Mouse (Mus musculus): ENCODE results near the gene Aox2.
A peak's percentile ranks its signal among the peaks of the same experiment; 100 is the strongest.

The Aox2 gene

GRCm38 (mm10) chr1:58391421-58392267, 113.5 kb downstream of the Aox2 start:
- Histone ChIP-seq H3K9me3 (ENCODE audit: low read length) (no peaks in the 10 kb centered on the region), H3K4me1 (replicated peaks; ENCODE audit: low read depth, low read length) (peaks cover 36% of the 10 kb centered on the region), H3K36me3 (ENCODE audit: insufficient read depth, low read length) (peaks cover 27% of the 10 kb centered on the region), H3K4me3 (replicated peaks; ENCODE audit: low read length) (peak overlapping the region; percentile 76), H3K27me3 (ENCODE audit: insufficient read depth, low read length) (no peaks in the 10 kb centered on the region)
- TF ChIP-seq POU5F1 (IDR thresholded peaks at IDR 0.05; ENCODE audit: borderline replicate concordance, low read length) (no peak), NANOG (IDR thresholded peaks at IDR 0.05; ENCODE audit: borderline replicate concordance, low read length) (no peak), CTCF (conservative IDR thresholded peaks at IDR 0.05; ENCODE audit: low read length) (no peak)

DNA sequence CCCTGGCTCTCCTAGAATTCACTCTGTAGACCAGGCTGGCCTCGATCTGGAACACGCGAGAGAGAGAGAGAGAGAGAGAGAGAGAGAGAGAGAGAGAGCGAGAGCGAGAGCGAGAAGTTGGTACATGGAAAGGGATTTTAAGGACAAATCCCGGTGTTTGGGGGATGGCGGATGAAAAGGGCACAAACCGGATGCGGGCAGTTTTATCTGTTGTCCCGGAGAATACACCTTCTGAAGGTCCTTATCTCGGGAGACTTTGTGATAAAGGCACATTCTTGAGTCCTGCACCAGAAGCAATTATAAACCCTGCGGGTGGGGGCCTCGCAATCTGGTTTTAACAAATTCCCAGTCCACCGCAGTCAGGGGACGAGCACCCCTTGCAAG, 114.1 kb downstream of the Aox2 start:
- Histone ChIP-seq H3K4me3 (replicated peaks; ENCODE audit: low read length) (peak overlapping the region; percentile 76), H3K4me1 (replicated peaks; ENCODE audit: low read depth, low read length) (peaks cover 42% of the 10 kb centered on the region), H3K27me3 (ENCODE audit: insufficient read depth, low read length) (no peaks in the 10 kb centered on the region), H3K36me3 (ENCODE audit: insufficient read depth, low read length) (peaks cover 30% of the 10 kb centered on the region), H3K9me3 (ENCODE audit: low read length) (no peaks in the 10 kb centered on the region)
- no peak for TF ChIP-seq CTCF (conservative IDR thresholded peaks at IDR 0.05; ENCODE audit: low read length)
- no peak for TF ChIP-seq NANOG (IDR thresholded peaks at IDR 0.05; ENCODE audit: borderline replicate concordance, low read length)
- TF ChIP-seq POU5F1 (IDR thresholded peaks at IDR 0.05; ENCODE audit: borderline replicate concordance, low read length), result no peak

DNA sequence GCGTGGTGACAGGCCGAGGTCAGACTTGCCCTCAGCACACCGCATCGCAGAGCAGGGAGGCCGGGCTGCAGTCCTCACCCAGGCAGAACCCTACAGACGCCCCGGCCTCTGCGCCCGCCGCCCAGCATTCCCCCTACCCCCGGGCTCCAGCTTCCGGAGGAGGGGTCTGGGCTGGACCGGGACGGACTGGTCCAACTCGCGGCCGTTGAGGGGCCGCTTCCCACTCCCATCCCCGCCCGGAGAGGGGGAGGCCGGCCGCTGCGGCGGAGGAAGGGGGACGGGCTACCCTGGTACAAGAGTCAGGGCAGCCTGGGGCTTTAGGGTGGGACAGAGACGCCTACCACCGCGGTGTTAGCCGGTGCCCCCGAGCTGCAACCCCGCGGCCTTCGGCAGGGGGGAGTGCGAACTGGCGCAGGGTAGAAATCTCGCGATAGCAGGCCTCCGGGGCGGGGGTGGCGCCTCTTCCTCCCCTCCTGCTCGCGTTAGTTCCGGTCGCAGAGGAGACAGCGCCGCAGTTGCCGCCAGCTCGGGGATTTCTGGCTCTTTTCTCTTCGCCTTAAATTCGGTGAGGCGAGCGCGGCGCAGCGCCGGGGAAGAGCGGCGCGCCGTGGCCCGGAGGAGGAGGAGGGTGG, 114.6 kb downstream of the Aox2 start, which contains the start of gene Bzw1:
Bzw1 (plus strand) TSS at position 247 of the 632 bp plus-strand sequence.
- TF ChIP-seq POU5F1 (IDR thresholded peaks at IDR 0.05; ENCODE audit: borderline replicate concordance, low read length) (no peak), CTCF (conservative IDR thresholded peaks at IDR 0.05; ENCODE audit: low read length) (no peak), NANOG (IDR thresholded peaks at IDR 0.05; ENCODE audit: borderline replicate concordance, low read length) (no peak)
- H3K36me3 ChIP-seq (ENCODE audit: insufficient read depth, low read length), result peaks cover 35% of the 10 kb centered on the region
- peak within 1 kb of the TSS; percentile 91 for H3K4me3 ChIP-seq (replicated peaks; ENCODE audit: low read length)
- H3K27me3 ChIP-seq (ENCODE audit: insufficient read depth, low read length), result no peaks in the 10 kb centered on the region
- no peaks in the 10 kb centered on the region for H3K9me3 ChIP-seq (ENCODE audit: low read length)
- peaks cover 47% of the 10 kb centered on the region for H3K4me1 ChIP-seq (replicated peaks; ENCODE audit: low read depth, low read length)

- peaks cover 42% of the 10 kb centered on the region for H3K36me3 ChIP-seq (ENCODE audit: insufficient read depth, low read length)
- peaks cover 50% of the 10 kb centered on the region for H3K4me1 ChIP-seq (replicated peaks; ENCODE audit: low read depth, low read length)
- TF ChIP-seq NANOG (IDR thresholded peaks at IDR 0.05; ENCODE audit: borderline replicate concordance, low read length), result no peak
- TF ChIP-seq CTCF (conservative IDR thresholded peaks at IDR 0.05; ENCODE audit: low read length), result no peak
- peak overlapping the region; percentile 91 for H3K4me3 ChIP-seq (replicated peaks; ENCODE audit: low read length)
- H3K9me3 ChIP-seq (ENCODE audit: low read length), result no peaks in the 10 kb centered on the region
- H3K27me3 ChIP-seq (ENCODE audit: insufficient read depth, low read length), result no peaks in the 10 kb centered on the region
These were observed 115.4 kb downstream of the Aox2 start for GRCm38 (mm10) chr1:58393284-58394195.

GRCm38 (mm10) chr1:58395341-58395740, 117.2 kb downstream of the Aox2 start:
- TF ChIP-seq NANOG (IDR thresholded peaks at IDR 0.05; ENCODE audit: borderline replicate concordance, low read length) (no peak), POU5F1 (IDR thresholded peaks at IDR 0.05; ENCODE audit: borderline replicate concordance, low read length) (no peak), CTCF (conservative IDR thresholded peaks at IDR 0.05; ENCODE audit: low read length) (no peak; the same call in 1 of the 2 replicates)

DNA sequence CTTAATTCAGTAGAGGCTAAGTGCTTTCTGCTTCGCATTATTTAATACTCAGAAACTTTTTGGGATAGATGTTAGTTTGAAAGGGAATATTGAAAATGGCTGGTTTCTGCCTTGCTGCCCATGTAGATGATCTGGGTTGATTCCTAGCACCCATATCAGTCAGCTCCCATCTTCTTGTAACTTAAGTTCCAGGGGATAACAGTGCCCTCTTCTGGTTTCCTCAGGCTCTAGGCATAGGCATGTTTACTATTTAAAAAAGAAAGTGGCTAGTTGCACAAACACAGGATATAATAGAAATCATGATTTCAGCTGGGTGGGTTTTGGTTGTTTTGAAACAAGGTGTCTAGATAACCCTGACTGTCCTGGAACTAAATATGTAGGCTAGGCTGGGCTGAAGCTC, 118.1 kb downstream of the Aox2 start:
- Histone ChIP-seq H3K4me1 (replicated peaks; ENCODE audit: low read depth, low read length) (peaks cover 65% of the 10 kb centered on the region), H3K9me3 (ENCODE audit: low read length) (no peaks in the 10 kb centered on the region), H3K36me3 (ENCODE audit: insufficient read depth, low read length) (peaks cover 69% of the 10 kb centered on the region), H3K4me3 (replicated peaks; ENCODE audit: low read length) (no peak overlapping the region), H3K27me3 (ENCODE audit: insufficient read depth, low read length) (no peaks in the 10 kb centered on the region)
- TF ChIP-seq POU5F1 (IDR thresholded peaks at IDR 0.05; ENCODE audit: borderline replicate concordance, low read length), result no peak
- TF ChIP-seq CTCF (conservative IDR thresholded peaks at IDR 0.05; ENCODE audit: low read length), result peak; percentile 26

More at GRCm38 (mm10) chr1:58395341-58395740, 117.2 kb downstream of the Aox2 start:
- H3K9me3 ChIP-seq (ENCODE audit: low read length), result no peaks in the 10 kb centered on the region
- peaks cover 60% of the 10 kb centered on the region for H3K36me3 ChIP-seq (ENCODE audit: insufficient read depth, low read length)
- H3K27me3 ChIP-seq (ENCODE audit: insufficient read depth, low read length), result no peaks in the 10 kb centered on the region
- peak overlapping the region; percentile 91; the same call in 1 of the 2 replicates for H3K4me3 ChIP-seq (replicated peaks; ENCODE audit: low read length)
- H3K4me1 ChIP-seq (replicated peaks; ENCODE audit: low read depth, low read length), result peaks cover 61% of the 10 kb centered on the region

GRCm38 (mm10) chr1:58397731-58398130, 119.6 kb downstream of the Aox2 start:
- H3K9me3 ChIP-seq (ENCODE audit: low read length), result no peaks in the 10 kb centered on the region
- peaks cover 71% of the 10 kb centered on the region for H3K4me1 ChIP-seq (replicated peaks; ENCODE audit: low read depth, low read length)
- TF ChIP-seq CTCF (conservative IDR thresholded peaks at IDR 0.05; ENCODE audit: low read length), result no peak
- no peak for TF ChIP-seq NANOG (IDR thresholded peaks at IDR 0.05; ENCODE audit: borderline replicate concordance, low read length)
- TF ChIP-seq POU5F1 (IDR thresholded peaks at IDR 0.05; ENCODE audit: borderline replicate concordance, low read length), result no peak
- no peak overlapping the region for H3K4me3 ChIP-seq (replicated peaks; ENCODE audit: low read length)
- peaks cover 84% of the 10 kb centered on the region for H3K36me3 ChIP-seq (ENCODE audit: insufficient read depth, low read length)
- no peaks in the 10 kb centered on the region for H3K27me3 ChIP-seq (ENCODE audit: insufficient read depth, low read length)

DNA sequence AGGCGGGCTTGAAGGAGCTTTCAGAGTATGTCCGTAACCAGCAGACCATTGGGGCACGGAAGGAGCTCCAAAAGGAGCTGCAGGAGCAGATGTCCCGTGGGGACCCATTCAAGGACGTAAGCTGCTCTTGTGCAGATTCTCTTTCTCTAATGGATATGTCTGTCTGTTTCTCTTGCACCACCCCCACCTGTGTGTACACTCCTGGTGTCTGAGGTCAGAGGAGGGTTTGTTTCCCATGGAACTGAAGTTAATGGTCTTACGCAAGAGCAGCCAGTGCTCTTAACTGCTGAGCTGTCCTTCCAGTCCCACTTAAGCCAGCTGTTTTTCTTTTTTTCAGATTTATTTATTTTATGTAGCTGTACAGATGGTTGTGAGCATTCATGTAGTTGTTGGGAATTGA, 123.3 kb downstream of the Aox2 start:
- H3K4me3 ChIP-seq (replicated peaks; ENCODE audit: low read length), result no peak overlapping the region
- H3K9me3 ChIP-seq (ENCODE audit: low read length), result no peaks in the 10 kb centered on the region
- H3K27me3 ChIP-seq (ENCODE audit: insufficient read depth, low read length), result no peaks in the 10 kb centered on the region
- peaks cover 98% of the 10 kb centered on the region for H3K36me3 ChIP-seq (ENCODE audit: insufficient read depth, low read length)
- H3K4me1 ChIP-seq (replicated peaks; ENCODE audit: low read depth, low read length), result peaks cover 63% of the 10 kb centered on the region
- TF ChIP-seq POU5F1 (IDR thresholded peaks at IDR 0.05; ENCODE audit: borderline replicate concordance, low read length), result no peak
- no peak for TF ChIP-seq CTCF (conservative IDR thresholded peaks at IDR 0.05; ENCODE audit: low read length)
- no peak for TF ChIP-seq NANOG (IDR thresholded peaks at IDR 0.05; ENCODE audit: borderline replicate concordance, low read length)
